Mouse (Mus musculus) liver, embryonic 11.5 days (tissue): ENCODE results near the gene Crebbp. TPM values are rescaled to one million over a fixed set of nuclear protein-coding genes. Genes with fewer than 3 reads are reported as not detected.
A peak's percentile ranks its signal among the peaks of the same experiment; 100 is the strongest.

Experiments
- ATAC-seq: fragments of 200-750 bp; cut with Nextera tagmentation; replicated peaks from 2 replicates; pipeline ENCODE4 v1.8.0; 2017; ENCODE audit warnings: moderate number of reproducible peaks, mild to moderate bottlenecking, moderate TSS enrichment, moderate library complexity; ENCODE audit not compliant: low FRiP score
- DNase-seq: peaks from one replicate; pipeline ENCODE4 v3.0.0-alpha.2; 2017; ENCODE audit warnings: low spot score
- H3K27ac ChIP-seq: fragments of 300-500 bp; sonication (generic); 2 replicates; pipeline ENCODE4 v1.5.1; 2014; ENCODE audit warnings: mild to moderate bottlenecking, low read depth, low read length, control low read depth
- H3K27me3 ChIP-seq: fragments of 300-500 bp; sonication (generic); replicated peaks from 2 replicates; pipeline ENCODE4 v1.6.1; 2014; ENCODE audit warnings: low read length, mixed read lengths; ENCODE audit not compliant: control insufficient read depth, insufficient read depth
- H3K36me3 ChIP-seq: fragments of 300-500 bp; sonication (generic); 2 replicates; pipeline ENCODE4 v1.6.1; 2014; ENCODE audit warnings: mild to moderate bottlenecking, low read length, moderate library complexity, mixed read lengths; ENCODE audit not compliant: control insufficient read depth, insufficient read depth
- H3K4me1 ChIP-seq: fragments of 300-500 bp; sonication (generic); replicated peaks from 2 replicates; pipeline ENCODE4 v1.6.1; 2014; ENCODE audit warnings: low read length, mixed read lengths; ENCODE audit not compliant: control insufficient read depth, insufficient read depth
- H3K4me2 ChIP-seq: fragments of 300-500 bp; sonication (generic); 2 replicates; pipeline ENCODE4 v1.6.1; 2014; ENCODE audit warnings: mild to moderate bottlenecking, control low read depth, moderate library complexity
- H3K4me3 ChIP-seq: fragments of 300-500 bp; sonication (generic); 2 replicates; pipeline ENCODE4 v1.5.1; 2014; ENCODE audit warnings: low read depth, low read length, control low read depth
- H3K9ac ChIP-seq: fragments of 300-500 bp; sonication (generic); 2 replicates; pipeline ENCODE4 v1.6.1; 2014; ENCODE audit warnings: low read depth, low read length, control low read depth
- H3K9me3 ChIP-seq: fragments of 300-500 bp; sonication (generic); 2 replicates; pipeline ENCODE4 v1.6.1; 2016; ENCODE audit warnings: low read length, inconsistent platforms, mixed read lengths; ENCODE audit not compliant: control insufficient read depth
- WGBS: fragments of 180-500 bp; shearing (Covaris S2); extraction: QIAGEN DNeasy Blood & Tissue Kit; methylation state at CpG from one replicate; pipeline ENCODE4 v1.1.7; 2014; 5-methylcytosine and 5-hydroxymethylcytosine counted together
- polyA plus RNA-seq: library from polyadenylated mRNA; unstranded; fragments of >200 nt; fragmentation: Nextera tagmentation; extraction: Ambion mirVana; gene quantifications from 2 replicates; pipeline ENCODE4 v1.2.1, GENCODE M21; 2014

Crebbp gene
- polyA plus RNA-seq, 1 experiment from 2014 or later = 20.0 TPM

DNA sequence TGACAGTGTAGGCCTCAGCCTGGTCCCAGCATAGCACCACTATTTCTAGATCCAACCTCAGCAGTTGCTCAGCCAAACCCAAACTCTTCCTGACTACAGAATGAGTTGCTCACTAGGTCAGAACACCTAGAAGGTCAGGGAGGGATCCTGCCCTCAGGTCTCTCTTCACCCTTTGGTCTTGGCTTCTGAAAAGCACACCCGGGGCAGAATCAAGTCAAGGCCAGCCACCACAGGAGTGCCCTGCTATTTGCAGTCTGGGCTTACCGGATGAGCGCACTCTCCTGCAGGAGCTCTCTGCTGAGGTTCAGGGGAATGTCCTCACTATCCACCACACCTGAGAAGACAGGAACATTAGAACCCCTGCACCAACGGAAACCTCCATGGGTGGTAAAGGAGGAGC lies 161.2 kb downstream of the Crebbp start:
- no peak overlapping the region for H3K4me2 ChIP-seq
- peaks cover 63% of the 10 kb centered on the region for H3K36me3 ChIP-seq
- no peaks in the 10 kb centered on the region for H3K9me3 ChIP-seq
- no peaks in the 10 kb centered on the region for H3K27me3 ChIP-seq
- no peak overlapping the region for H3K9ac ChIP-seq
- H3K4me1 ChIP-seq = no peaks in the 10 kb centered on the region
- no peak for DNase-seq
- H3K27ac ChIP-seq = no peak overlapping the region
- H3K4me3 ChIP-seq = no peak overlapping the region
- WGBS = 94% methylated on average over 4 of the region's 4 CpGs
- ATAC-seq = no peak

DNA sequence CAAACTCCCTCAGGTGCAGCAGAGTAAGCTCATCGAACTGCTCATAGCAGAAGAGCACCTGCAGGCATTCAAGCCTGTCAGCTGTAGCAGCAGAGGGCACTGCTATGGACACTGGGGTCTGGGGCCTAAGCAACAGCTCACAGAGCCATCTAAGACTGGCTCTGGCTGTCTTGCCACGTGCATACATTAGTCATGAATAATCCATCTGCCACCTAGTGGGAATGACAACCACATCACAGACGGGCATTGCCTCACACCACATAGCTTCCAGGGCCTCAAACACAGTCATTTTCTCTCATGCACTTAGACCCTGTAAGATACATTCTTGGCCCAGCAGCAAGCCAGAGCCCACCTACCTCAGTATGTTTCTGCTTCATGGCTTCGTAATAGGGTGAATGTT lies 168.3 kb downstream of the Crebbp start:
- ATAC-seq (no peak), DNase-seq (no peak)
- H3K4me2 ChIP-seq = no peak overlapping the region
- no peaks in the 10 kb centered on the region for H3K27me3 ChIP-seq
- no peaks in the 10 kb centered on the region for H3K9me3 ChIP-seq
- H3K36me3 ChIP-seq = peaks cover 49% of the 10 kb centered on the region
- no peak overlapping the region for H3K27ac ChIP-seq
- no peak overlapping the region for H3K4me3 ChIP-seq
- no peaks in the 10 kb centered on the region for H3K4me1 ChIP-seq
- no peak overlapping the region for H3K9ac ChIP-seq
- WGBS = 83% methylated on average over 4 of the region's 4 CpGs

DNA sequence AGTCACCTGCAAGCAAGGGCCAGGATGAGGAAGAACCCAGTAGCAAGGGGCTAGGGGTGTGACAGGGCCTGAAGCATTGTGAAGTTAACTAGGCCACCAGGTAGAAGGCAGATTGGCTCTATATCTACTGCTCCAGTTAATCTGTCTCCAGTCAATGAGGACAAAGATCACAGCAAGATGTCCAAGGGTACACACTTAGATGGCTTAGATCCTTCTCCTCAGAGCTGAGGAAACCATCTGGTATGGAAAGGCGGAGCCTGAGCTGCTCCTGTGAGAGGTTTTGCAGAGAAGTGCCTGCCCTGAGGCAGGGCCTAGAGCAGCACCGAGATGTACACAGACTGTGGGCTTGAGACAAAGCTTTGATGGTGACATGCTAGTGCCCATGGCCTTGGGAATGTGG lies 169.7 kb downstream of the Crebbp start:
- ATAC-seq = no peak
- no peak overlapping the region for H3K4me3 ChIP-seq
- peaks cover 47% of the 10 kb centered on the region for H3K36me3 ChIP-seq

DNA sequence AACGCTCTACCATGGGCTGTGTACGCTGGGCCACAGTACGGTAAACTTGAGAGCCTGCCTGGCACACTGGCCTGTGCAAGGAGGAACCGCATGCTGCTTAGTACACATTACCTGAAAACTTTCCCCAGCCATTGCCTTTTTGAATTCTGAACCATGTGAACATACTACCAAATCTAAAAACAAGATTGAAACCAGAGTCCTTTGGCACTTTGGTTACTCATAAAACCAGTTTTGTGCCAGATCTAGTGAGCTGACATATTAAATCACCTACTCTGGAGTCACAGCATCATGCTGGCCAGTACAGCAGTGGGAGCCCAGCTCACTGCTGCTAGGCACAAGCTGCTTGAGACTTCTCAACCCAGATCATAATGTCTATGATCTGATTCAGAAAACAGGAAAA lies 172.2 kb downstream of the Crebbp start:
- DNase-seq = no peak
- Histone ChIP-seq H3K36me3 (peaks cover 60% of the 10 kb centered on the region), H3K9me3 (no peaks in the 10 kb centered on the region), H3K4me1 (no peaks in the 10 kb centered on the region), H3K4me2 (no peak overlapping the region), H3K27me3 (no peaks in the 10 kb centered on the region), H3K9ac (no peak overlapping the region), H3K4me3 (no peak overlapping the region), H3K27ac (no peak overlapping the region)
- WGBS = 85% methylated on average over 4 of the region's 4 CpGs
- ATAC-seq = no peak

More for the DNA sequence above, 169.7 kb downstream of the Crebbp start:
- H3K4me2 ChIP-seq = no peak overlapping the region
- H3K27ac ChIP-seq = no peak overlapping the region
- DNase-seq = no peak
- H3K4me1 ChIP-seq = no peaks in the 10 kb centered on the region
- no peak overlapping the region for H3K9ac ChIP-seq
- no peaks in the 10 kb centered on the region for H3K9me3 ChIP-seq
- 96% methylated on average over 2 of the region's 2 CpGs for WGBS
- no peaks in the 10 kb centered on the region for H3K27me3 ChIP-seq

- Histone ChIP-seq H3K4me1 (no peaks in the 10 kb centered on the region), H3K27me3 (no peaks in the 10 kb centered on the region), H3K36me3 (peaks cover 55% of the 10 kb centered on the region), H3K9ac (no peak overlapping the region), H3K4me3 (no peak overlapping the region), H3K4me2 (no peak overlapping the region), H3K9me3 (no peaks in the 10 kb centered on the region), H3K27ac (no peak overlapping the region)
- DNase-seq = no peak
- 86% methylated on average over 5 of the region's 5 CpGs for WGBS
- no peak for ATAC-seq
Observed at GRCm38 (mm10) chr16:4040206-4040605, 173.6 kb downstream of the Crebbp start.

DNA sequence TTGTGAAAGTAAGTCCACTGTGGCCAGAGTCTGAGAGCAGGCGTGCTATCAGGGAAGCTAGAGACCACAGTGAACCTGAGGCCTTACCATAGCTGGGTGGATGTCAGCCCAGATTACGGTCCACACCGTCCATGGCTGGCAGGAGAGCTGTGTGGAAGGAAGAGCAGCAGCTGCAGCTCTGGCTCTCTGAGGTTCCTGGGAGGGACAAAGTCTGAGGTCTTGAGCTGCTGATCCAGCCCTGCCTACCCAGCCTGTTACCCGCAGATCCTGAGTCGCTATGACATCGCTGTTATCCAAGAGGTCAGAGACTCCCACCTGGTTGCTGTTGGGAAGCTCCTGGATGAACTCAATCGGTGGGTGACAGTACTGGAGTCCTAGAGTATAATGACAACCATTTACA lies 176.1 kb downstream of the Crebbp start:
- Histone ChIP-seq H3K4me3 (no peak overlapping the region), H3K4me2 (no peak overlapping the region), H3K36me3 (peaks cover 43% of the 10 kb centered on the region), H3K9me3 (no peaks in the 10 kb centered on the region), H3K27ac (no peak overlapping the region), H3K4me1 (peaks cover 16% of the 10 kb centered on the region), H3K27me3 (no peaks in the 10 kb centered on the region), H3K9ac (no peak overlapping the region)
- 92% methylated on average over 7 of the region's 7 CpGs for WGBS
- ATAC-seq = no peak
- DNase-seq = no peak

- ATAC-seq (no peak), DNase-seq (no peak)
- no peak within 1 kb of the TSS for H3K4me3 ChIP-seq
- H3K4me2 ChIP-seq = no peak within 1 kb of the TSS
- no peak within 1 kb of the TSS for H3K27ac ChIP-seq
- H3K9me3 ChIP-seq = no peaks in the 10 kb centered on the region
- H3K4me1 ChIP-seq = peaks cover 22% of the 10 kb centered on the region
- WGBS = 88% methylated on average over 5 of the region's 5 CpGs
- H3K27me3 ChIP-seq = no peaks in the 10 kb centered on the region
- no peak within 1 kb of the TSS for H3K9ac ChIP-seq
- peaks cover 38% of the 10 kb centered on the region for H3K36me3 ChIP-seq
Observed at GRCm38 (mm10) chr16:4036807-4037206, 177.0 kb downstream of the Crebbp start, which contains the start of gene Dnase1. TSS of gene Dnase1 (plus strand) at chr16:4036942.

DNA sequence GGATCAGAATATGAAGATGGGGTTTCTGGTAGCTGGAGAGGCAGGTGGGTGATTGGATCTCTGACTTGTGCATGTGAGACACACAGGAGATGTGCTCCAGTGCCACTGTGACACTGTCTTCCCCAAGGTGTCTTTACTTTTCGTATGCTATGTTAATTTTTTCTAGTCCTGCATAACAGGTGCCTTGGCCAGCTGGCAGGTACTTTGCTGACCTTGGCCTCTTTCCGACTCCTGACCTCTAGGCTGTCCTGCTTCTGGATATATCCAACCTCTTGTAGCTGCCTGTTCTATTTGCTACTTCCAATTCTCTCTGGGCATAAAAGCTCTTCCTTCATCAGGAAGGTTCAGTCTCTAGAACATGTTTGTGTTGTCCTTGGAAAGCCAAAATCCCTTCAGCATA lies 178.2 kb downstream of the Crebbp start:
- Histone ChIP-seq H3K27me3 (no peaks in the 10 kb centered on the region), H3K27ac (no peak overlapping the region), H3K4me1 (peaks cover 22% of the 10 kb centered on the region), H3K4me2 (no peak overlapping the region), H3K9me3 (no peaks in the 10 kb centered on the region), H3K36me3 (peaks cover 30% of the 10 kb centered on the region), H3K9ac (no peak overlapping the region), H3K4me3 (no peak overlapping the region)
- WGBS = 84% methylated on average over 2 of the region's 2 CpGs
- no peak for ATAC-seq
- DNase-seq = no peak

- no peaks in the 10 kb centered on the region for H3K27me3 ChIP-seq
- H3K27ac ChIP-seq = 0 out of 2 replicates have a peak overlapping the region, but pooled peaks have one; percentile 13
- H3K4me2 ChIP-seq = no peak overlapping the region
- peaks cover 26% of the 10 kb centered on the region for H3K4me1 ChIP-seq
- H3K9ac ChIP-seq = no peak overlapping the region
- no peak for DNase-seq
- H3K4me3 ChIP-seq = no peak overlapping the region
- ATAC-seq = no peak
- 81% methylated on average over 3 of the region's 3 CpGs for WGBS
- peaks cover 23% of the 10 kb centered on the region for H3K36me3 ChIP-seq
- no peaks in the 10 kb centered on the region for H3K9me3 ChIP-seq
Observed at GRCm38 (mm10) chr16:4034476-4034875, 179.3 kb downstream of the Crebbp start.
